Mouse (Mus musculus) urinary bladder, postnatal 0 days (tissue): ENCODE results near the gene Gm10118. TPM values are rescaled to one million over a fixed set of nuclear protein-coding genes. Genes with fewer than 3 reads are reported as not detected.

Experiments
- polyA plus RNA-seq: library from polyadenylated mRNA; unstranded; fragments of >200 nt; fragmentation: Nextera tagmentation; extraction: Ambion mirVana; gene quantifications from 2 replicates; pipeline ENCODE4 v1.2.1, GENCODE M21; 2015

The Gm10118 gene
- polyA plus RNA-seq, result not detected in 2 replicates

DNA sequence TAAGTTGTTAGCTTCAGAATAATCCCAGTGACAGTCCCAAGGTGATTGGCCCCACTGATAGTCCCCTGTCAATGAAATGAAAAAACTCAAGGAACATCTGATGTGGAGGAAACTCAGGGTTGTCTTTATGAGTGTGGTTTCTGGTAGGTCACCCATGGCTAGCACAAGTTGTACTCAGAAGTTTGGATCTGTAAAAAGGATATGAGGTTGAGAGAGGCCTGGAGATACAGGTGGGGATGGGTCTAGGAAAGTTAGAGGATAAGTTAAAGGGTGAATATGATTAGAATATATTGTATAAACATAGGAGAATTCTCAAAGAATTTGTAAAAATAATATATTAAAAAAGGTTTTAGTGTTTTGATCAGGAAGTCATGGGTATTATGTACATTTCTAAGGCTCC lies at the start of gene Gm10118:
Gm10118 (minus strand) TSS at position 101 of the 400 bp plus-strand sequence.

Other genes starting within 250 kb of the Gm10118 start
- 0.53 and 0.60 TPM in 2 replicates for gene Lrrtm3, start 162.8 kb upstream of the Gm10118 start, polyA plus RNA-seq